Mouse (Mus musculus) hematopoietic stem cell, adult 5-6 weeks (primary cell): ENCODE measurements around the gene Map7d1. TPM values are rescaled to one million over a fixed set of nuclear protein-coding genes. Genes with fewer than 3 reads are reported as not detected.
A peak's percentile ranks its signal among the peaks of the same experiment; 100 is the strongest.

Experiments used
- ATAC-seq, 2 experiments: fragments of 125-278 bp in 1 of 2; replicated peaks in 1 of 2; 2 replicates each; pipeline ENCODE4 v1.8.0; 2016 to 2017; ENCODE audit warnings: inconsistent platforms in 2 of 2, mild to moderate bottlenecking in 2 of 2, moderate number of reproducible peaks in 2 of 2, low read depth in 1 of 2, moderate TSS enrichment in 1 of 2; ENCODE audit not compliant: low FRiP score in 2 of 2, poor library complexity in 2 of 2, severe bottlenecking in 2 of 2, insufficient read depth in 1 of 2, low TSS enrichment in 1 of 2
- total RNA-seq: library from RNA; stranded (forward); fragments of 172-1452, 232-1000 nt; gene quantifications from 2 replicates; pipeline ENCODE4 v1.2.3, GENCODE M21; 2017

The Map7d1 gene
- 28.5 and 40.6 TPM in 2 replicates for total RNA-seq

- ATAC-seq, result peak; percentile 39 to 56
Measured at GRCm38 (mm10) chr4:126256131-126256791, at the start of gene Map7d1. TSS of gene Map7d1 (minus strand) at chr4:126256343.

- no peak for ATAC-seq
Measured at GRCm38 (mm10) chr4:126305428-126305827, 49.3 kb upstream of the Map7d1 start.

- ATAC-seq, result no peak
Measured at GRCm38 (mm10) chr4:126303877-126304276, 47.7 kb upstream of the Map7d1 start.

- ATAC-seq, result no peak; a peak in 2 of 4 replicates
Measured at GRCm38 (mm10) chr4:126301584-126302309, 45.6 kb upstream of the Map7d1 start.

GRCm38 (mm10) chr4:126300916-126301583, 44.9 kb upstream of the Map7d1 start:
- ATAC-seq, result peak in 1 of 2 experiments; percentile 25; a peak in 1 of 4 replicates

- peak; percentile 25 to 35; a peak in 3 of 4 replicates for ATAC-seq
Measured at GRCm38 (mm10) chr4:126296617-126297101, 40.5 kb upstream of the Map7d1 start.

- no peak for ATAC-seq
Measured at GRCm38 (mm10) chr4:126295937-126296336, 39.8 kb upstream of the Map7d1 start.

- ATAC-seq, result no peak
Measured at GRCm38 (mm10) chr4:126295152-126295551, 39.0 kb upstream of the Map7d1 start.

GRCm38 (mm10) chr4:126291196-126291595, 35.1 kb upstream of the Map7d1 start:
- ATAC-seq, result no peak

- ATAC-seq, result no peak
Measured at GRCm38 (mm10) chr4:126290314-126290713, 34.2 kb upstream of the Map7d1 start.

GRCm38 (mm10) chr4:126288085-126288666, 32.0 kb upstream of the Map7d1 start:
- peak; percentile 8 to 54; a peak in 2 of 4 replicates for ATAC-seq

GRCm38 (mm10) chr4:126287302-126287995, 31.3 kb upstream of the Map7d1 start:
- ATAC-seq, result no peak

- no peak for ATAC-seq
Measured at GRCm38 (mm10) chr4:126286492-126286891, 30.3 kb upstream of the Map7d1 start, which contains the start of gene Col8a2. TSS of gene Col8a2 (plus strand) at chr4:126286793.

- no peak for ATAC-seq
Measured at GRCm38 (mm10) chr4:126283582-126283981, 27.4 kb upstream of the Map7d1 start.

- no peak for ATAC-seq
Measured at GRCm38 (mm10) chr4:126281706-126282105, 25.6 kb upstream of the Map7d1 start.

GRCm38 (mm10) chr4:126278961-126279360, 22.8 kb upstream of the Map7d1 start:
- ATAC-seq, result no peak

- ATAC-seq, result no peak
Measured at GRCm38 (mm10) chr4:126278565-126278915, 22.4 kb upstream of the Map7d1 start.
